10 mouse cellular contexts compared by ENCODE assay signal in the genomic region with DNA sequence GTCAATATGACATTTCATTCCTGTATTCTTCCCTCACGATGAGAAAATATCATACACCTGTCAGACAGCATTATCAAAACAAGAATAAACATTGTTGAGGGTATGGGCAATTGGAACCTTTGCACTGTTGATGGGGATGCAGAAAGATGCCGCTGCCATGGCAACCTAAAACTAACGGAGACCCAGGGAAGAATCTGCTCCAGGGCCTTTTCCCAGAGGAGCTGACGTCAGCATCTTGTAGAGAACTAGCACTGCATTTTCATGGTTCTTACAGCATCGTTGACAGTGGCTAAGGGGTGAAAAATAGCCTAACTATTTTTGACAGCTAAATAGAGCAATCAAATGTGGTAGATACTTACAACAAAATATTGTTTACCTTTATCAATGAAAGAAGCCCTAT.
"Had no signal": no experiment of that assay in that cellular context is flagged by ENCODE, and none has a peak within 500 bp of the region (broad histone marks: within the 10 kb centered on the region; RNA-seq: fewer than 3 reads in every experiment).

No protein-coding gene starts in this region.

- H3K36me3 ChIP-seq: limb, embryonic 10.5 days; limb, embryonic 13.5 days; liver, embryonic 12.5 days; liver, embryonic 15.5 days; lung, embryonic 15.5 days; midbrain, embryonic 12.5 days; stomach, embryonic 15.5 days had no signal

- H3K9me3 ChIP-seq: limb, embryonic 10.5 days; limb, embryonic 13.5 days; liver, embryonic 12.5 days; liver, embryonic 15.5 days; lung, embryonic 15.5 days; megakaryocyte, embryonic 14.5 days; midbrain, embryonic 12.5 days; stomach, embryonic 15.5 days had no signal

- H3K4me2 ChIP-seq: limb, embryonic 13.5 days; liver, embryonic 12.5 days; liver, embryonic 15.5 days; lung, embryonic 15.5 days; midbrain, embryonic 12.5 days; stomach, embryonic 15.5 days had no signal

- H3K9ac ChIP-seq: limb, embryonic 13.5 days; liver, embryonic 12.5 days; liver, embryonic 15.5 days; lung, embryonic 15.5 days; midbrain, embryonic 12.5 days; stomach, embryonic 15.5 days had no signal

- H3K4me3 ChIP-seq: layer of hippocampus, adult 2 months; limb, embryonic 10.5 days; limb, embryonic 13.5 days; liver, embryonic 12.5 days; liver, embryonic 15.5 days; lung, embryonic 15.5 days; megakaryocyte, embryonic 14.5 days; midbrain, embryonic 12.5 days; stomach, embryonic 15.5 days had no signal

- H3K4me1 ChIP-seq: liver, embryonic 15.5 days had no signal

- H3K27me3 ChIP-seq: lung, embryonic 15.5 days; stomach, embryonic 15.5 days had no signal

- H3K27ac ChIP-seq: kidney, postnatal 0 days; layer of hippocampus, adult 2 months; limb, embryonic 13.5 days; liver, embryonic 12.5 days; liver, embryonic 15.5 days; lung, embryonic 15.5 days; midbrain, embryonic 12.5 days; stomach, embryonic 15.5 days had no signal
